Mouse (Mus musculus) cerebellum, adult 2 months (tissue): ENCODE measurements around the gene Asf1b. TPM values are rescaled to one million over a fixed set of nuclear protein-coding genes. Genes with fewer than 3 reads are reported as not detected.

ENCODE experiments used
- DNase-seq, 2 experiments: peaks; one replicate each; pipeline ENCODE4 v3.0.0; 2021
- H3K27ac ChIP-seq: fragments of 200-500 bp; 2 replicates; pipeline ENCODE4 v1.5.1; 2012; ENCODE audit warnings: low read length, control low read depth, inconsistent platforms; ENCODE audit not compliant: insufficient read depth
- H3K27me3 ChIP-seq: fragments of 200-500 bp; 2 replicates; pipeline ENCODE4 v1.6.1; 2012; ENCODE audit warnings: inconsistent platforms, mild to moderate bottlenecking, low read length, moderate library complexity; ENCODE audit not compliant: control insufficient read depth, insufficient read depth
- H3K4me1 ChIP-seq: fragments of 200-500 bp; 2 replicates; pipeline ENCODE4 v1.6.1; 2011; ENCODE audit warnings: low read length; ENCODE audit not compliant: control insufficient read depth, insufficient read depth
- H3K4me3 ChIP-seq: fragments of 200-500 bp; replicated peaks from 2 replicates; pipeline ENCODE3; 2011; ENCODE audit warnings: mild to moderate bottlenecking, low read depth, low read length, control low read depth; ENCODE audit not compliant: insufficient read depth
- CTCF ChIP-seq: fragments of 200-500 bp; IDR thresholded peaks from 2 replicates; pipeline ENCODE4 v1.5.1; 2011; ENCODE audit warnings: low read depth, mild to moderate bottlenecking, control low read depth, low read length, moderate library complexity, borderline replicate concordance; ENCODE audit not compliant: insufficient read depth
- POLR2A ChIP-seq: fragments of 200-500 bp; IDR thresholded peaks from 2 replicates; pipeline ENCODE4 v1.6.1; 2011; ENCODE audit warnings: low read length, control low read depth, borderline replicate concordance; ENCODE audit not compliant: insufficient read depth
- WGBS: fragments of 180-500 bp; shearing (Covaris S2); methylation state at CpG from one replicate; pipeline ENCODE4 v1.1.7; 2018; 5-methylcytosine and 5-hydroxymethylcytosine counted together
- polyA plus RNA-seq: library from polyadenylated mRNA; depleted of rRNA; stranded (reverse); fragments of >200 nt; gene quantifications from 2 replicates; pipeline ENCODE4 v1.2.3, GENCODE M21; 2012

Asf1b gene
- polyA plus RNA-seq, 1 experiment, result 2.5 TPM

- H3K4me3 ChIP-seq, result no peak overlapping the region
- peak in 1 of 2 experiments; percentile 18 for DNase-seq
- no peak overlapping the region for H3K27ac ChIP-seq
- no peaks in the 10 kb centered on the region for H3K27me3 ChIP-seq
- no peaks in the 10 kb centered on the region for H3K4me1 ChIP-seq
- WGBS, result 89% methylated on average over 15 of the region's 15 CpGs
- TF ChIP-seq POLR2A (no peak), CTCF (no peak)
These were observed 17.0 kb upstream of the Asf1b start for GRCm38 (mm10) chr8:83938330-83938729.

- Histone ChIP-seq H3K27me3 (no peaks in the 10 kb centered on the region), H3K4me3 (no peak overlapping the region), H3K27ac (no peak overlapping the region), H3K4me1 (no peaks in the 10 kb centered on the region)
- peak in 1 of 2 experiments; percentile 18 for DNase-seq
- WGBS, result 73% methylated on average over 6 of the region's 6 CpGs
- TF ChIP-seq CTCF (no peak), POLR2A (0 out of 2 replicates have a peak, but pooled peaks have one; percentile 5)
These were observed 14.1 kb upstream of the Asf1b start for GRCm38 (mm10) chr8:83941066-83941677.

GRCm38 (mm10) chr8:83942446-83942845 lies 12.9 kb upstream of the Asf1b start:
- Histone ChIP-seq H3K27ac (no peak overlapping the region), H3K4me1 (no peaks in the 10 kb centered on the region), H3K4me3 (no peak overlapping the region), H3K27me3 (no peaks in the 10 kb centered on the region)
- WGBS, result 47% methylated on average over 1 of the region's 1 CpGs
- no peak for TF ChIP-seq CTCF
- TF ChIP-seq POLR2A, result no peak
- DNase-seq, result no peak

- H3K4me3 ChIP-seq, result no peak overlapping the region
- 71% methylated on average over 3 of the region's 3 CpGs for WGBS
- no peak for DNase-seq
- no peaks in the 10 kb centered on the region for H3K4me1 ChIP-seq
- no peaks in the 10 kb centered on the region for H3K27me3 ChIP-seq
- TF ChIP-seq POLR2A (no peak), CTCF (no peak)
- no peak overlapping the region for H3K27ac ChIP-seq
These were observed 9.8 kb upstream of the Asf1b start for GRCm38 (mm10) chr8:83945540-83945939.

GRCm38 (mm10) chr8:83954749-83955105 lies 580 bp upstream of the Asf1b start:
- Histone ChIP-seq H3K4me3 (peak overlapping the region; percentile 67), H3K27ac (no peak overlapping the region), H3K4me1 (no peaks in the 10 kb centered on the region), H3K27me3 (no peaks in the 10 kb centered on the region)
- WGBS, result 2% methylated on average over 14 of the region's 14 CpGs
- DNase-seq, result no peak
- TF ChIP-seq CTCF, result no peak
- TF ChIP-seq POLR2A, result no peak

GRCm38 (mm10) chr8:83955958-83956218 lies 581 bp downstream of the Asf1b start:
- Histone ChIP-seq H3K4me3 (peak overlapping the region; percentile 61), H3K27ac (no peak overlapping the region), H3K4me1 (no peaks in the 10 kb centered on the region), H3K27me3 (no peaks in the 10 kb centered on the region)
- WGBS, result 2% methylated on average over 15 of the region's 15 CpGs
- no peak for TF ChIP-seq POLR2A
- no peak for TF ChIP-seq CTCF
- DNase-seq, result no peak

GRCm38 (mm10) chr8:83956789-83957188 lies 1.5 kb downstream of the Asf1b start:
- Histone ChIP-seq H3K27me3 (no peaks in the 10 kb centered on the region), H3K27ac (no peak overlapping the region), H3K4me3 (no peak overlapping the region), H3K4me1 (no peaks in the 10 kb centered on the region)
- no peak for DNase-seq
- WGBS, result 0% methylated on average over 1 of the region's 1 CpGs
- TF ChIP-seq CTCF (peak; percentile 40; the same call in 1 of the 2 replicates), POLR2A (no peak)

GRCm38 (mm10) chr8:83964015-83964765 lies 8.9 kb downstream of the Asf1b start:
- no peaks in the 10 kb centered on the region for H3K27me3 ChIP-seq
- H3K4me1 ChIP-seq, result no peaks in the 10 kb centered on the region
- DNase-seq, result no peak
- TF ChIP-seq CTCF (no peak), POLR2A (no peak)
- 85% methylated on average over 5 of the region's 5 CpGs for WGBS
- no peak overlapping the region for H3K4me3 ChIP-seq
- H3K27ac ChIP-seq, result no peak overlapping the region
